Mouse (Mus musculus): ENCODE measurements around the gene Appl2. TPM values are rescaled to one million over a fixed set of nuclear protein-coding genes. Genes with fewer than 3 reads are reported as not detected.
A peak's percentile ranks its signal among the peaks of the same experiment; 100 is the strongest.
"Not testable (repeated sequence)": the region's sequence is repeated elsewhere in the genome, so short reads cannot be mapped to it uniquely, and the experiment has no call there.

Gene Appl2
- polyA plus RNA-seq (2016; fragmentation: Nextera tagmentation; extraction: Ambion mirVana): 28.7 and 41.0 TPM in 2 replicates

- WGBS: under 1% methylated on average over 59 of the region's 59 CpGs
- Histone ChIP-seq H3K27me3 (ENCODE audit: low read depth, poor library complexity, severe bottlenecking) (no peaks in the 10 kb centered on the region), H3K9me3 (replicated peaks) (no peaks in the 10 kb centered on the region), H3K27ac (peak within 1 kb of the TSS; percentile 92), H3K36me3 (no peaks in the 10 kb centered on the region), H3K4me3 (peak within 1 kb of the TSS; percentile 79), H3K4me1 (peaks cover 20% of the 10 kb centered on the region)
- DNase-seq (ENCODE audit: low spot score): peak; percentile 94
Observed at GRCm38 (mm10) chr10:83648131-83649020, at the start of gene Appl2. Appl2 (minus strand) TSS chr10:83648738.

GRCm38 (mm10) chr10:83696226-83696625, 47.7 kb upstream of the Appl2 start:
- H3K27me3 ChIP-seq (ENCODE audit: low read depth, poor library complexity, severe bottlenecking): no peaks in the 10 kb centered on the region
- no peak overlapping the region for H3K4me3 ChIP-seq
- H3K4me1 ChIP-seq: no peaks in the 10 kb centered on the region
- WGBS: 89% methylated on average over 4 of the region's 4 CpGs
- H3K9me3 ChIP-seq (replicated peaks): no peaks in the 10 kb centered on the region
- no peaks in the 10 kb centered on the region for H3K36me3 ChIP-seq
- no peak for DNase-seq (ENCODE audit: low spot score)
- H3K27ac ChIP-seq: no peak overlapping the region

GRCm38 (mm10) chr10:83692175-83692895, 43.8 kb upstream of the Appl2 start:
- H3K4me3 ChIP-seq: no peak overlapping the region
- no peak for DNase-seq (ENCODE audit: low spot score)
- H3K27me3 ChIP-seq (ENCODE audit: low read depth, poor library complexity, severe bottlenecking): no peaks in the 10 kb centered on the region
- H3K27ac ChIP-seq: no peak overlapping the region
- WGBS: 90% methylated on average over 11 of the region's 11 CpGs
- no peaks in the 10 kb centered on the region for H3K36me3 ChIP-seq
- H3K4me1 ChIP-seq: no peaks in the 10 kb centered on the region
- no peaks in the 10 kb centered on the region for H3K9me3 ChIP-seq (replicated peaks)

- no peaks in the 10 kb centered on the region for H3K27me3 ChIP-seq (ENCODE audit: low read depth, poor library complexity, severe bottlenecking)
- no peaks in the 10 kb centered on the region for H3K36me3 ChIP-seq
- H3K9me3 ChIP-seq (replicated peaks): no peaks in the 10 kb centered on the region
- no peaks in the 10 kb centered on the region for H3K4me1 ChIP-seq
- 87% methylated on average over 2 of the region's 2 CpGs for WGBS
- H3K27ac ChIP-seq: no peak overlapping the region
- no peak overlapping the region for H3K4me3 ChIP-seq
- no peak for DNase-seq (ENCODE audit: low spot score)
Observed at GRCm38 (mm10) chr10:83688215-83688614, 39.7 kb upstream of the Appl2 start.

- 94% methylated on average over 12 of the region's 12 CpGs for WGBS
- no peak for DNase-seq (ENCODE audit: low spot score)
- Histone ChIP-seq H3K27me3 (ENCODE audit: low read depth, poor library complexity, severe bottlenecking) (no peaks in the 10 kb centered on the region), H3K27ac (no peak overlapping the region), H3K9me3 (replicated peaks) (no peaks in the 10 kb centered on the region), H3K36me3 (no peaks in the 10 kb centered on the region), H3K4me1 (no peaks in the 10 kb centered on the region), H3K4me3 (no peak overlapping the region)
Observed at GRCm38 (mm10) chr10:83681334-83681733, 32.8 kb upstream of the Appl2 start.

- DNase-seq (ENCODE audit: low spot score): no peak
- H3K27ac ChIP-seq: no peak overlapping the region
- H3K4me3 ChIP-seq: no peak overlapping the region
- peaks cover 7% of the 10 kb centered on the region for H3K4me1 ChIP-seq
- WGBS: 91% methylated on average over 4 of the region's 4 CpGs
- H3K36me3 ChIP-seq: no peaks in the 10 kb centered on the region
- no peaks in the 10 kb centered on the region for H3K9me3 ChIP-seq (replicated peaks)
- no peaks in the 10 kb centered on the region for H3K27me3 ChIP-seq (ENCODE audit: low read depth, poor library complexity, severe bottlenecking)
Observed at GRCm38 (mm10) chr10:83666556-83666955, 18.0 kb upstream of the Appl2 start.

- no peaks in the 10 kb centered on the region for H3K36me3 ChIP-seq
- H3K9me3 ChIP-seq (replicated peaks): no peaks in the 10 kb centered on the region
- no peak overlapping the region for H3K27ac ChIP-seq
- 84% methylated on average over 8 of the region's 8 CpGs for WGBS
- H3K4me1 ChIP-seq: peaks cover 11% of the 10 kb centered on the region
- DNase-seq (ENCODE audit: low spot score): no peak
- H3K27me3 ChIP-seq (ENCODE audit: low read depth, poor library complexity, severe bottlenecking): no peaks in the 10 kb centered on the region
- no peak overlapping the region for H3K4me3 ChIP-seq
Observed at GRCm38 (mm10) chr10:83661925-83662324, 13.4 kb upstream of the Appl2 start.

GRCm38 (mm10) chr10:83660605-83661004, 12.1 kb upstream of the Appl2 start:
- H3K36me3 ChIP-seq: no peaks in the 10 kb centered on the region
- no peaks in the 10 kb centered on the region for H3K9me3 ChIP-seq (replicated peaks)
- no peak overlapping the region for H3K27ac ChIP-seq
- DNase-seq (ENCODE audit: low spot score): no peak
- WGBS: 68% methylated on average over 4 of the region's 4 CpGs
- H3K4me1 ChIP-seq: peaks cover 11% of the 10 kb centered on the region
- H3K27me3 ChIP-seq (ENCODE audit: low read depth, poor library complexity, severe bottlenecking): no peaks in the 10 kb centered on the region
- no peak overlapping the region for H3K4me3 ChIP-seq

GRCm38 (mm10) chr10:83654591-83654990, 6.1 kb upstream of the Appl2 start:
- WGBS: 99% methylated on average over 2 of the region's 2 CpGs
- no peaks in the 10 kb centered on the region for H3K9me3 ChIP-seq (replicated peaks)
- no peaks in the 10 kb centered on the region for H3K4me1 ChIP-seq

GRCm38 (mm10) chr10:83652205-83652866, 3.8 kb upstream of the Appl2 start:
- H3K36me3 ChIP-seq; DNase-seq (ENCODE audit: low spot score); H3K27ac ChIP-seq; H3K9me3 ChIP-seq (replicated peaks); H3K27me3 ChIP-seq (ENCODE audit: low read depth, poor library complexity, severe bottlenecking); H3K4me3 ChIP-seq: not testable (repeated sequence)
- 95% methylated on average over 19 of the region's 19 CpGs for WGBS
- H3K4me1 ChIP-seq: peaks cover 12% of the 10 kb centered on the region

More at GRCm38 (mm10) chr10:83654591-83654990, 6.1 kb upstream of the Appl2 start:
- H3K27ac ChIP-seq: no peak overlapping the region
- no peaks in the 10 kb centered on the region for H3K36me3 ChIP-seq
- H3K27me3 ChIP-seq (ENCODE audit: low read depth, poor library complexity, severe bottlenecking): no peaks in the 10 kb centered on the region
- DNase-seq (ENCODE audit: low spot score): no peak
- H3K4me3 ChIP-seq: no peak overlapping the region

- Histone ChIP-seq H3K27ac (peak overlapping the region; percentile 92), H3K4me1 (peaks cover 20% of the 10 kb centered on the region), H3K27me3 (ENCODE audit: low read depth, poor library complexity, severe bottlenecking) (no peaks in the 10 kb centered on the region), H3K36me3 (no peaks in the 10 kb centered on the region), H3K9me3 (replicated peaks) (no peaks in the 10 kb centered on the region), H3K4me3 (peak overlapping the region; percentile 79)
- no peak for DNase-seq (ENCODE audit: low spot score)
- 38% methylated on average over 6 of the region's 6 CpGs for WGBS
Observed at GRCm38 (mm10) chr10:83649037-83649436, 499 bp upstream of the Appl2 start.

GRCm38 (mm10) chr10:83646351-83646885, 2.1 kb downstream of the Appl2 start:
- DNase-seq (ENCODE audit: low spot score): no peak
- Histone ChIP-seq H3K9me3 (replicated peaks) (no peaks in the 10 kb centered on the region), H3K27ac (no peak overlapping the region), H3K27me3 (ENCODE audit: low read depth, poor library complexity, severe bottlenecking) (no peaks in the 10 kb centered on the region), H3K4me1 (peaks cover 20% of the 10 kb centered on the region), H3K4me3 (no peak overlapping the region), H3K36me3 (no peaks in the 10 kb centered on the region)
- 95% methylated on average over 7 of the region's 7 CpGs for WGBS

- no peak for DNase-seq (ENCODE audit: low spot score)
- H3K4me1 ChIP-seq: peaks cover 20% of the 10 kb centered on the region
- no peaks in the 10 kb centered on the region for H3K9me3 ChIP-seq (replicated peaks)
- no peak overlapping the region for H3K27ac ChIP-seq
- WGBS: 89% methylated on average over 3 of the region's 3 CpGs
- H3K36me3 ChIP-seq: no peaks in the 10 kb centered on the region
- no peaks in the 10 kb centered on the region for H3K27me3 ChIP-seq (ENCODE audit: low read depth, poor library complexity, severe bottlenecking)
- no peak overlapping the region for H3K4me3 ChIP-seq
Observed at GRCm38 (mm10) chr10:83645716-83645990, 2.9 kb downstream of the Appl2 start.
